Mouse (Mus musculus): ENCODE data around the gene Inf2. TPM values are rescaled to one million over a fixed set of nuclear protein-coding genes. Genes with fewer than 3 reads are reported as not detected.

Inf2 gene
- polyA plus RNA-seq, 2 experiments = 2.0 to 6.2 TPM

DNA sequence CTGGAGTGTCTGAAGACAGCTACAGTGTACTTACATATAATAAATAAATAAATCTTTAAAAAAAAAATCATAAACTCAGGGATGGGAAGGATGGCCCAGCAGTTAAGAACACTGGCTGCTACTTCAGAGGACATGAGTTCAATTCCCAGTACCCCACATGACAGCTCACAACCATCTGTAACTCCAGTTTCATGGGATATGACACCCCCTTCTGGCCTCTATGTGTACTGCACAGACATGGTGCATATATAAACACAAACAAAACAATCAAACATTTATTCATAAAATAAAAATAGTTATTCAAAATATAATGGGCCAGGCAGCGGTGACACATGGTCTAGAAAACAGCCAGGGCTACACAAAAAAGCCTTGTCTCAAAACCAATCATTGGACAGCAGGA is 39.3 kb upstream of the Inf2 start:
- Histone ChIP-seq H3K27ac (no peak overlapping the region), H3K4me2 (ENCODE audit: low read depth) (no peak overlapping the region), H3K4me1 (replicated peaks; ENCODE audit: control insufficient read depth in 2 of 2, insufficient read depth in 2 of 2, low read length in 1 of 2) (no peaks in the 10 kb centered on the region), H3K9ac (replicated peaks) (no peak overlapping the region), H3K27me3 (ENCODE audit: control insufficient read depth, insufficient read depth, low read length) (no peaks in the 10 kb centered on the region), H3K4me3 (ENCODE audit: insufficient read depth in 1 of 2, low read depth in 2 of 2, low read length in 2 of 2) (no peak overlapping the region), H3K9me3 (ENCODE audit: control insufficient read depth, low read length) (no peaks in the 10 kb centered on the region), H3K36me3 (replicated peaks; ENCODE audit: control insufficient read depth, insufficient read depth, low read depth) (no peaks in the 10 kb centered on the region)
- DNase-seq (ENCODE audit: low read depth in 3 of 3, low spot score in 3 of 3) = no peak
- TF ChIP-seq EP300 (IDR thresholded peaks at IDR 0.05; ENCODE audit: low read depth) (no peak), CTCF (IDR thresholded peaks at IDR 0.05; ENCODE audit: low read depth) (peak; percentile 17; the same call in 1 of the 2 replicates)
- WGBS (ENCODE audit: insufficient replicate concordance) = 68% methylated on average over 1 of the region's 1 CpGs
- ATAC-seq (ENCODE audit: insufficient read depth) = no peak

DNA sequence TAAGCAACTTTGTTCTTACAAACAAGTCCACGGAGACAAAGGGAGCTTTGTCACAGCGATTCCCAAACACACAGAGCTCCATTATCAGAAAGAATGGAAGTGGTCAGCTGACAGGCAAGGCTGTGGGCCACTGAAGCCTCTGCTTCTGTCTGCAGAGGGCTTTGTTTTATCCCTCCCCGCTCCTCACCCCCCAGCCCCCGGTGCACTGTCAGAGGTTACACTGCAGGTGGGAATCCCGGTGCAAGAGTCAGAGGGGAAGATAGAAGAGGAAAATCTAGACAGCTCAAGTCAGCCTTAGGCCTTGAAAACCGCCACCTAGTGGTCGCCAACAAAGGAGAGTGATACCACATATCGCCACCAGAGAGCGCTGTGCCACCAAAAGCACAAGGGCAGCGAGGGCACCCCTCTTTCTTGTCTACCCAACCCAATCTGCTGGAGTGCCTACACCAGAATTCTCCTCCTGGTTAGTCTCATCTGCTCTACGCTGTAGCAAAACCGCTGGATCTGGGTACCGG is 36.7 kb upstream of the Inf2 start:
- no peak overlapping the region for H3K4me2 ChIP-seq (ENCODE audit: low read depth)
- no peaks in the 10 kb centered on the region for H3K27me3 ChIP-seq (ENCODE audit: control insufficient read depth, insufficient read depth, low read length)
- 0 out of 2 replicates have a peak, but pooled peaks have one; percentile 26 for ATAC-seq (ENCODE audit: insufficient read depth)
- H3K4me3 ChIP-seq (ENCODE audit: insufficient read depth in 1 of 2, low read depth in 2 of 2, low read length in 2 of 2) = no peak overlapping the region
- 9% methylated on average over 13 of the region's 13 CpGs for WGBS (ENCODE audit: insufficient replicate concordance)
- H3K36me3 ChIP-seq (replicated peaks; ENCODE audit: control insufficient read depth, insufficient read depth, low read depth) = no peaks in the 10 kb centered on the region
- H3K4me1 ChIP-seq (replicated peaks; ENCODE audit: control insufficient read depth in 2 of 2, insufficient read depth in 2 of 2, low read length in 1 of 2) = no peaks in the 10 kb centered on the region
- no peak overlapping the region for H3K9ac ChIP-seq (replicated peaks)
- DNase-seq (ENCODE audit: low read depth in 3 of 3, low spot score in 3 of 3) = peak; percentile 35 to 44 (median 44)
- TF ChIP-seq CTCF (IDR thresholded peaks at IDR 0.05; ENCODE audit: low read depth) (peak; percentile 99), EP300 (IDR thresholded peaks at IDR 0.05; ENCODE audit: low read depth) (no peak)
- H3K27ac ChIP-seq = no peak overlapping the region
- no peaks in the 10 kb centered on the region for H3K9me3 ChIP-seq (ENCODE audit: control insufficient read depth, low read length)

DNA sequence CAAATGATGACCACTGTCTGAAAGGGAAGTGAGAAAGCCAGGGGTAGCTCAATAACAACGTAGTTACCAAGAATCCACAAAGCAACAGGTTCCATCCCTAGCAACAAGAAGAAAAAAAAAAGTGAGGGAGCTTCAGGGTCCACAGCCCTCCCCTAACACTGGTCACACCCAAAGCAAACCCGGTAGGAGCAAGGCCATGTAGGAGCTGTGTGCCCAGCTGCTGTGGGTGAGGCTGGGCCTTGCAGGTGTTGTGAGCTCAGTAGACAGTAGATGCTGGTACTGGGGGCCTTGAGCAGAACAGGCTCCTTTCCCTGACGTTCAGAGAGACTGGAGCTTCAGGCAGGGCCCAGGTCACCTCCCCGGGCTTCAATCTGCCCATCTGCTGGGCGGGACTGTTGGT is 36.1 kb upstream of the Inf2 start:
- DNase-seq (ENCODE audit: low read depth in 3 of 3, low spot score in 3 of 3) (no peak), ATAC-seq (ENCODE audit: insufficient read depth) (no peak)
- Histone ChIP-seq H3K9me3 (ENCODE audit: control insufficient read depth, low read length) (no peaks in the 10 kb centered on the region), H3K4me1 (replicated peaks; ENCODE audit: control insufficient read depth in 2 of 2, insufficient read depth in 2 of 2, low read length in 1 of 2) (no peaks in the 10 kb centered on the region), H3K27me3 (ENCODE audit: control insufficient read depth, insufficient read depth, low read length) (no peaks in the 10 kb centered on the region), H3K4me3 (ENCODE audit: insufficient read depth in 1 of 2, low read depth in 2 of 2, low read length in 2 of 2) (no peak overlapping the region), H3K27ac (no peak overlapping the region), H3K4me2 (ENCODE audit: low read depth) (no peak overlapping the region), H3K36me3 (replicated peaks; ENCODE audit: control insufficient read depth, insufficient read depth, low read depth) (no peaks in the 10 kb centered on the region), H3K9ac (replicated peaks) (no peak overlapping the region)
- TF ChIP-seq CTCF (IDR thresholded peaks at IDR 0.05; ENCODE audit: low read depth) (no peak), EP300 (IDR thresholded peaks at IDR 0.05; ENCODE audit: low read depth) (no peak)
- 42% methylated on average over 5 of the region's 5 CpGs for WGBS (ENCODE audit: insufficient replicate concordance)

DNA sequence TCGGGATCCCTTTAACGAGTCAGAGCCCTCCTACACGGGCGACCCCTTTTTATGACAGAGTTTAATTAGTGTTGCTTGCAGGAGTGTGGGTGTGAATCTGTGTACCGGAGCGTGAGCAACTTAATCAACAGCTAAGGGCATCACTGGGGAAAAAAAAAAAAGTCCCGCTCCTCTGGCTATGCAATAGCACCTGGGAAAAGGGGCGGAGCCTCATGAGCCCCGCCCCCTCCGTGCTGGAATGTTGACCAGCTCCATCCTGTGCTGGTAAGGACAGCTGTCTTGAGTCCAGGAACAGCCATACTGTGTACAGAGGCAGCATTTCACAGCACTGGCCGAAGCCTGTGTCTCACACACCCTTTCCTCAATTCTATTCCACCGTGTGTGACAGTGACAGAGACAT is 33.7 kb upstream of the Inf2 start:
- ATAC-seq (ENCODE audit: insufficient read depth) = peak; percentile 21; the same call in 1 of the 2 replicates
- H3K4me2 ChIP-seq (ENCODE audit: low read depth) = no peak overlapping the region
- WGBS (ENCODE audit: insufficient replicate concordance) = 47% methylated on average over 12 of the region's 12 CpGs
- no peak for TF ChIP-seq CTCF (IDR thresholded peaks at IDR 0.05; ENCODE audit: low read depth)
- no peak for TF ChIP-seq EP300 (IDR thresholded peaks at IDR 0.05; ENCODE audit: low read depth)
- no peak overlapping the region for H3K9ac ChIP-seq (replicated peaks)
- H3K36me3 ChIP-seq (replicated peaks; ENCODE audit: control insufficient read depth, insufficient read depth, low read depth) = no peaks in the 10 kb centered on the region
- H3K27me3 ChIP-seq (ENCODE audit: control insufficient read depth, insufficient read depth, low read length) = no peaks in the 10 kb centered on the region
- H3K4me3 ChIP-seq (ENCODE audit: insufficient read depth in 1 of 2, low read depth in 2 of 2, low read length in 2 of 2) = no peak overlapping the region
- no peaks in the 10 kb centered on the region; a peak in 1 of 4 replicates for H3K4me1 ChIP-seq (replicated peaks; ENCODE audit: control insufficient read depth in 2 of 2, insufficient read depth in 2 of 2, low read length in 1 of 2)
- H3K9me3 ChIP-seq (ENCODE audit: control insufficient read depth, low read length) = no peaks in the 10 kb centered on the region
- DNase-seq (ENCODE audit: low read depth in 3 of 3, low spot score in 3 of 3) = no peak
- H3K27ac ChIP-seq = no peak overlapping the region

DNA sequence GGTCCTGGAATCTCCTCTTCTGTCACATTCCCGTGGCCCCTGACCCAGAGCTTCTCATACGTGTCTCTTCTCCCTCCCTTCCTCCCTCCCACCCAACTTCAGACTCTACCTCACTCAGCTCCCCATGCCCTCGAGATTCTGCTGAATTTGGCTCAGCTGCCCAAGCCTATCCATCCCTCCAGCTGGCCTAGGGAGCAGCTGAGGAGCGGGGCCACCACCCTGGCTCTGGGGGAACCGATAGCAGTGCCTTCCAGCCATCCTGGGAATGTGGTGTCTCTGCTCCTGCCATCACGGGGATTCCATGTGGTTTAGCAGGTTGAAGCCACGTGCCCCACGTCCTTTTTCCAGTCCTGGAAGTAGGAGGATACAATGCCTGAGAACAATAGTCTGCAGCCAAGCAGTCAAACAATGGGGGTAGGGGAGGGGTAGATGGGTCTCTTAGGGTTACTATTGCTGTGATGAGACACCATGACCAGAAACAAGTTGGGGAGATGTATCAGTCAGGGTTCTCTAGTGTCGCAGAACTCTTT is 32.0 kb upstream of the Inf2 start:
- Histone ChIP-seq H3K9ac (replicated peaks) (no peak overlapping the region), H3K9me3 (ENCODE audit: control insufficient read depth, low read length) (no peaks in the 10 kb centered on the region), H3K4me3 (ENCODE audit: insufficient read depth in 1 of 2, low read depth in 2 of 2, low read length in 2 of 2) (no peak overlapping the region), H3K27ac (no peak overlapping the region), H3K36me3 (replicated peaks; ENCODE audit: control insufficient read depth, insufficient read depth, low read depth) (no peaks in the 10 kb centered on the region), H3K4me1 (replicated peaks; ENCODE audit: control insufficient read depth in 2 of 2, insufficient read depth in 2 of 2, low read length in 1 of 2) (no peaks in the 10 kb centered on the region; a peak in 1 of 4 replicates), H3K27me3 (ENCODE audit: control insufficient read depth, insufficient read depth, low read length) (no peaks in the 10 kb centered on the region), H3K4me2 (ENCODE audit: low read depth) (no peak overlapping the region)
- TF ChIP-seq EP300 (IDR thresholded peaks at IDR 0.05; ENCODE audit: low read depth) (no peak), CTCF (IDR thresholded peaks at IDR 0.05; ENCODE audit: low read depth) (no peak)
- ATAC-seq (ENCODE audit: insufficient read depth) (no peak), DNase-seq (ENCODE audit: low read depth in 3 of 3, low spot score in 3 of 3) (no peak)
- WGBS (ENCODE audit: insufficient replicate concordance) = 44% methylated on average over 9 of the region's 9 CpGs
